Mouse (Mus musculus): Measurements from ENCODE around the gene Eif2a.

DNA sequence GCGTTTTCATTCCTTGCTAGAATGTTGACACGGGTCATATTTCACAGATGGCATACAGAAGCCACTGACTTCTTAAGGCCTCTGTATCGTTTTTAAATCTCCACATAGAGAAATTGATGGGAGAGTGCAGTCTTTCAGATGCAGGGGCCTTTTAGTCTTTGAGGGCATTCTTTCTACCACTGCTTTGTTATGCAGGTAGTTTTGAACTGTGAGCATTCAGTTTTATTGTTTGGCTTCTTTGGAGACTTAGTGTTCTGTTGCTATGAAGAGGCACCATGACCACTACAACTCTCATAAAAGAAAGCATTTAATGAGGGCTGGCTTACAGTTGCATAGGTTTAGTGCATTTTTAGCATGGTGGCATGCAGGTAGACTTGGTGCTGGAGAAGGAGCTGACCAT, 11.0 kb downstream of the Eif2a start:
- TF ChIP-seq CTCF (IDR thresholded peaks at IDR 0.05; ENCODE audit: low read depth) (no peak), EP300 (IDR thresholded peaks at IDR 0.05; ENCODE audit: low read depth) (no peak)

Data from liver, embryonic 14.5 days (tissue).